Mouse (Mus musculus) cerebellum, adult 2 months (tissue): ENCODE measurements around the gene Ldb2. TPM values are rescaled to one million over a fixed set of nuclear protein-coding genes. Genes with fewer than 3 reads are reported as not detected.

Experiments
- DNase-seq, 2 experiments: peaks; one replicate each; pipeline ENCODE4 v3.0.0; 2021
- H3K27ac ChIP-seq: fragments of 200-500 bp; 2 replicates; pipeline ENCODE4 v1.5.1; 2012; ENCODE audit warnings: low read length, control low read depth, inconsistent platforms; ENCODE audit not compliant: insufficient read depth
- H3K27me3 ChIP-seq: fragments of 200-500 bp; 2 replicates; pipeline ENCODE4 v1.6.1; 2012; ENCODE audit warnings: inconsistent platforms, mild to moderate bottlenecking, low read length, moderate library complexity; ENCODE audit not compliant: control insufficient read depth, insufficient read depth
- H3K4me1 ChIP-seq: fragments of 200-500 bp; 2 replicates; pipeline ENCODE4 v1.6.1; 2011; ENCODE audit warnings: low read length; ENCODE audit not compliant: control insufficient read depth, insufficient read depth
- H3K4me3 ChIP-seq: fragments of 200-500 bp; replicated peaks from 2 replicates; pipeline ENCODE3; 2011; ENCODE audit warnings: mild to moderate bottlenecking, low read depth, low read length, control low read depth; ENCODE audit not compliant: insufficient read depth
- CTCF ChIP-seq: fragments of 200-500 bp; IDR thresholded peaks from 2 replicates; pipeline ENCODE4 v1.5.1; 2011; ENCODE audit warnings: low read depth, mild to moderate bottlenecking, control low read depth, low read length, moderate library complexity, borderline replicate concordance; ENCODE audit not compliant: insufficient read depth
- POLR2A ChIP-seq: fragments of 200-500 bp; IDR thresholded peaks from 2 replicates; pipeline ENCODE4 v1.6.1; 2011; ENCODE audit warnings: low read length, control low read depth, borderline replicate concordance; ENCODE audit not compliant: insufficient read depth
- WGBS: fragments of 180-500 bp; shearing (Covaris S2); methylation state at CpG from one replicate; pipeline ENCODE4 v1.1.7; 2018; 5-methylcytosine and 5-hydroxymethylcytosine counted together
- polyA plus RNA-seq: library from polyadenylated mRNA; depleted of rRNA; stranded (reverse); fragments of >200 nt; gene quantifications from 2 replicates; pipeline ENCODE4 v1.2.3, GENCODE M21; 2012

Gene Ldb2
- polyA plus RNA-seq, 1 experiment, result 12.6 TPM

- H3K4me3 ChIP-seq, result no peak overlapping the region
- H3K4me1 ChIP-seq, result no peaks in the 10 kb centered on the region
- no peak for TF ChIP-seq CTCF
- no peaks in the 10 kb centered on the region for H3K27me3 ChIP-seq
- no peak for DNase-seq
- no peak overlapping the region for H3K27ac ChIP-seq
- WGBS, result 74% methylated on average over 8 of the region's 8 CpGs
These were observed 247.4 kb downstream of the Ldb2 start for GRCm38 (mm10) chr5:44552121-44552520.

GRCm38 (mm10) chr5:44548468-44548867, 251.0 kb downstream of the Ldb2 start:
- no peak overlapping the region for H3K4me3 ChIP-seq
- no peak for TF ChIP-seq POLR2A
- no peak for TF ChIP-seq CTCF
- DNase-seq, result no peak
- 57% methylated on average over 11 of the region's 11 CpGs for WGBS
- no peaks in the 10 kb centered on the region for H3K4me1 ChIP-seq
- no peak overlapping the region for H3K27ac ChIP-seq
- no peaks in the 10 kb centered on the region for H3K27me3 ChIP-seq

GRCm38 (mm10) chr5:44543472-44544132, 255.9 kb downstream of the Ldb2 start:
- DNase-seq, result no peak
- Histone ChIP-seq H3K27me3 (no peaks in the 10 kb centered on the region), H3K4me1 (no peaks in the 10 kb centered on the region), H3K27ac (no peak overlapping the region), H3K4me3 (no peak overlapping the region)
- no peak for TF ChIP-seq CTCF
- TF ChIP-seq POLR2A, result no peak
- WGBS, result 96% methylated on average over 2 of the region's 2 CpGs

- H3K27ac ChIP-seq, result no peak overlapping the region
- no peak for DNase-seq
- H3K4me1 ChIP-seq, result no peaks in the 10 kb centered on the region
- H3K27me3 ChIP-seq, result no peaks in the 10 kb centered on the region
- H3K4me3 ChIP-seq, result no peak overlapping the region
- TF ChIP-seq CTCF, result no peak
- TF ChIP-seq POLR2A, result no peak
- 88% methylated on average over 9 of the region's 9 CpGs for WGBS
These were observed 257.7 kb downstream of the Ldb2 start for GRCm38 (mm10) chr5:44541748-44542147.

GRCm38 (mm10) chr5:44538687-44539086, 260.8 kb downstream of the Ldb2 start:
- Histone ChIP-seq H3K4me3 (no peak overlapping the region), H3K4me1 (no peaks in the 10 kb centered on the region), H3K27ac (no peak overlapping the region), H3K27me3 (no peaks in the 10 kb centered on the region)
- 61% methylated on average over 2 of the region's 2 CpGs for WGBS
- TF ChIP-seq POLR2A (no peak), CTCF (no peak)
- no peak for DNase-seq

GRCm38 (mm10) chr5:44538000-44538395, 261.5 kb downstream of the Ldb2 start:
- H3K4me3 ChIP-seq, result no peak overlapping the region
- 3% methylated on average over 5 of the region's 5 CpGs for WGBS
- no peak for TF ChIP-seq POLR2A
- no peak for TF ChIP-seq CTCF

GRCm38 (mm10) chr5:44537316-44537999, 262.0 kb downstream of the Ldb2 start:
- H3K4me3 ChIP-seq, result no peak overlapping the region
- TF ChIP-seq POLR2A, result no peak
- no peak for TF ChIP-seq CTCF
- H3K27me3 ChIP-seq, result no peaks in the 10 kb centered on the region
- DNase-seq, result no peak
- no peak overlapping the region for H3K27ac ChIP-seq
- H3K4me1 ChIP-seq, result no peaks in the 10 kb centered on the region
- 36% methylated on average over 5 of the region's 5 CpGs for WGBS

More at GRCm38 (mm10) chr5:44538000-44538395, 261.5 kb downstream of the Ldb2 start:
- peak; percentile 19 to 31 for DNase-seq
- Histone ChIP-seq H3K27ac (no peak overlapping the region), H3K4me1 (no peaks in the 10 kb centered on the region), H3K27me3 (no peaks in the 10 kb centered on the region)

GRCm38 (mm10) chr5:44529466-44529865, 270.0 kb downstream of the Ldb2 start:
- no peak for DNase-seq
- TF ChIP-seq POLR2A (no peak), CTCF (no peak)
- no peaks in the 10 kb centered on the region for H3K4me1 ChIP-seq
- no peak overlapping the region for H3K4me3 ChIP-seq
- 47% methylated on average over 3 of the region's 3 CpGs for WGBS
- no peak overlapping the region for H3K27ac ChIP-seq
- H3K27me3 ChIP-seq, result no peaks in the 10 kb centered on the region
